Comparison of ENCODE assay signal across 9 mouse cellular contexts in genomic region chr4:118058116-118058677, GRCm38 (mm10).
DNase-seq lines count a peak whose midpoint lies in the region; ATAC-seq and TF ChIP-seq lines count a peak whose summit lies in the region.
"Had no signal": no experiment of that assay in that cellular context is flagged by ENCODE, and none has a peak within 500 bp of the region (broad histone marks: within the 10 kb centered on the region; RNA-seq: fewer than 3 reads in every experiment).

No protein-coding gene starts in this region.

- DNase-seq in cerebellum, postnatal 10 days, result peak; percentile 30 to 38
- no peak for DNase-seq in cerebellum, adult 11-12 months
- DNase-seq in NIH3T3 (ENCODE audit: low read depth), result peak; percentile 81
- DNase-seq in thymus, adult 2 months, result no peak
- no peak for DNase-seq in spleen, adult 12 weeks (ENCODE audit: low spot score)

- H3K9ac ChIP-seq in heart, embryonic 16.5 days (ENCODE audit: low read length), result no peak overlapping the region
- H3K9ac ChIP-seq in limb, embryonic 13.5 days, result no peak overlapping the region
- H3K9ac ChIP-seq: liver, embryonic 14.5 days had no signal

- peaks cover 22% of the 10 kb centered on the region for H3K4me1 ChIP-seq in heart, embryonic 16.5 days (ENCODE audit: control insufficient read depth, insufficient read depth, low read length)
- H3K4me1 ChIP-seq in limb, embryonic 13.5 days, result peaks cover 68% of the 10 kb centered on the region
- no peaks in the 10 kb centered on the region for H3K4me1 ChIP-seq in thymus, adult 2 months (replicated peaks; ENCODE audit: control insufficient read depth, insufficient read depth, low read length)

- TF ChIP-seq POLR2A in thymus, adult 2 months (IDR thresholded peaks at IDR 0.05; ENCODE audit: control insufficient read depth, extremely low read depth, insufficient read depth, low read length, poor library complexity), result no peak

- H3K4me3 ChIP-seq in heart, embryonic 16.5 days (ENCODE audit: low read length), result no peak overlapping the region
- no peak overlapping the region for H3K4me3 ChIP-seq in limb, embryonic 13.5 days
- no peak overlapping the region for H3K4me3 ChIP-seq in thymus, adult 2 months (ENCODE audit: control insufficient read depth, insufficient read depth, low read length)

- ATAC-seq in heart, embryonic 16.5 days (replicated peaks; ENCODE audit: extremely low read depth, insufficient read depth, low FRiP score), result no peak
- peak; percentile 52; the same call in 1 of the 2 replicates for ATAC-seq in limb, embryonic 13.5 days (ENCODE audit: low FRiP score, low read depth)
- no peak for ATAC-seq in cerebellum, adult (ENCODE audit: insufficient number of reproducible peaks, low FRiP score, low TSS enrichment)

- H3K27ac ChIP-seq in heart, embryonic 16.5 days (ENCODE audit: low read length), result peak overlapping the region; percentile 32; the same call in 1 of the 2 replicates
- peak overlapping the region; percentile 95 for H3K27ac ChIP-seq in limb, embryonic 13.5 days
- no peak overlapping the region for H3K27ac ChIP-seq in thymus, adult 2 months (ENCODE audit: control insufficient read depth, insufficient read depth, low read length)
- H3K27ac ChIP-seq: liver, embryonic 14.5 days had no signal

- H3K9me3 ChIP-seq in heart, embryonic 16.5 days (replicated peaks; ENCODE audit: control insufficient read depth, low read length), result no peaks in the 10 kb centered on the region
- no peaks in the 10 kb centered on the region for H3K9me3 ChIP-seq in limb, embryonic 13.5 days

- H3K4me2 ChIP-seq in heart, embryonic 16.5 days (ENCODE audit: low read depth, low read length), result no peak overlapping the region
- H3K4me2 ChIP-seq in limb, embryonic 13.5 days (replicated peaks), result peak overlapping the region; percentile 31

- no peaks in the 10 kb centered on the region for H3K36me3 ChIP-seq in heart, embryonic 16.5 days (ENCODE audit: control insufficient read depth, insufficient read depth)
- peaks cover 4% of the 10 kb centered on the region; the same call in 1 of the 2 replicates for H3K36me3 ChIP-seq in limb, embryonic 13.5 days
- no peaks in the 10 kb centered on the region for H3K36me3 ChIP-seq in thymus, adult 2 months (ENCODE audit: control insufficient read depth, insufficient read depth, low read length)

- no peaks in the 10 kb centered on the region for H3K27me3 ChIP-seq in heart, embryonic 16.5 days (ENCODE audit: control insufficient read depth, insufficient read depth, low read length)
- no peaks in the 10 kb centered on the region for H3K27me3 ChIP-seq in limb, embryonic 13.5 days
- no peaks in the 10 kb centered on the region for H3K27me3 ChIP-seq in thymus, adult 2 months (ENCODE audit: control insufficient read depth, insufficient read depth, low read length)

- TF ChIP-seq CTCF in thymus, adult 2 months (IDR thresholded peaks at IDR 0.05; ENCODE audit: borderline replicate concordance, control insufficient read depth, extremely low read depth, insufficient read depth, low read length, poor library complexity), result no peak

- 73% methylated on average over 12 of the region's 12 CpGs for WGBS in heart, embryonic 16.5 days
- WGBS in limb, embryonic 13.5 days, result 17% methylated on average over 12 of the region's 12 CpGs
- 89% methylated on average over 12 of the region's 12 CpGs for WGBS in thymus, adult 2 months

Comparison
In these comparisons a context has a peak if more than half of its experiments do, and no peak if none do; other contexts are left out.
1. DNase-seq: peak in cerebellum, postnatal 10 days (2 of 2) and NIH3T3 (single experiment); none in cerebellum, adult 11-12 months (single experiment), thymus, adult 2 months (single experiment) and spleen, adult 12 weeks (single experiment).